Mouse (Mus musculus): ENCODE results near the gene 4933425L06Rik.

GRCm38 (mm10) chr13:105104385-105104784 lies 22.5 kb downstream of the 4933425L06Rik start:
- TF ChIP-seq CTCF (IDR thresholded peaks at IDR 0.05; ENCODE audit: insufficient read depth, low read depth, low read length) (no peak), POLR2A (IDR thresholded peaks at IDR 0.05; ENCODE audit: insufficient read depth, low read depth, low read length) (no peak)
